Mouse (Mus musculus) forebrain, embryonic 13.5 days (tissue): ENCODE measurements at regions not wholly inside any gene's neighbourhood (a gene's known extent, or its start where the extent isn't known, plus 50 kb on each side); places are given as distances from the start of the nearest gene placed in this dataset.

Experiments
- ATAC-seq: fragments of 200-750 bp; cut with Nextera tagmentation; 2 replicates; pipeline ENCODE4 v1.8.0; 2017
- H3K27ac ChIP-seq: fragments of 300-500 bp; sonication (generic); 2 replicates; pipeline ENCODE4 v1.5.1; 2015; ENCODE audit warnings: inconsistent platforms, mild to moderate bottlenecking, moderate library complexity
- H3K27me3 ChIP-seq: fragments of 300-500 bp; sonication (generic); 2 replicates; pipeline ENCODE4 v1.6.1; 2015; ENCODE audit warnings: mild to moderate bottlenecking, inconsistent platforms
- H3K36me3 ChIP-seq: fragments of 300-500 bp; sonication (generic); 2 replicates; pipeline ENCODE4 v1.6.1; 2015; ENCODE audit warnings: mild to moderate bottlenecking, inconsistent platforms; ENCODE audit not compliant: poor library complexity, severe bottlenecking
- H3K4me1 ChIP-seq: fragments of 300-500 bp; sonication (generic); 2 replicates; pipeline ENCODE4 v1.6.1; 2015; ENCODE audit warnings: inconsistent platforms
- H3K4me2 ChIP-seq: fragments of 300-500 bp; sonication (generic); 2 replicates; pipeline ENCODE4 v1.6.1; 2015; ENCODE audit warnings: inconsistent platforms, mild to moderate bottlenecking, moderate library complexity
- H3K4me3 ChIP-seq: fragments of 300-500 bp; sonication (generic); 2 replicates; pipeline ENCODE4 v1.5.1; 2015; ENCODE audit warnings: mild to moderate bottlenecking, inconsistent platforms
- H3K9ac ChIP-seq: fragments of 300-500 bp; sonication (generic); 2 replicates; pipeline ENCODE4 v1.6.1; 2015; ENCODE audit warnings: mild to moderate bottlenecking, inconsistent platforms
- H3K9me3 ChIP-seq: fragments of 300-500 bp; sonication (generic); replicated peaks from 2 replicates; pipeline ENCODE4 v1.6.1; 2016; ENCODE audit warnings: inconsistent platforms
- WGBS: fragments of 180-500 bp; shearing (Covaris S2); methylation state at CpG from one replicate; pipeline ENCODE4 v1.1.7; 2015; 5-methylcytosine and 5-hydroxymethylcytosine counted together

GRCm38 (mm10) chr5:85403519-85403918, 661.9 kb downstream of the Cenpc1 start:
- H3K4me2 ChIP-seq = no peak overlapping the region
- no peak overlapping the region for H3K27ac ChIP-seq
- no peaks in the 10 kb centered on the region for H3K27me3 ChIP-seq
- H3K36me3 ChIP-seq = no peaks in the 10 kb centered on the region
- H3K4me1 ChIP-seq = no peaks in the 10 kb centered on the region
- no peak overlapping the region for H3K9ac ChIP-seq
- no peak for ATAC-seq
- 87% methylated on average over 3 of the region's 3 CpGs for WGBS
- no peaks in the 10 kb centered on the region for H3K9me3 ChIP-seq
- no peak overlapping the region for H3K4me3 ChIP-seq

GRCm38 (mm10) chr5:85360427-85360826, 705.0 kb downstream of the Cenpc1 start:
- H3K9me3 ChIP-seq = no peaks in the 10 kb centered on the region
- H3K4me3 ChIP-seq = no peak overlapping the region
- no peak overlapping the region for H3K27ac ChIP-seq
- H3K27me3 ChIP-seq = no peaks in the 10 kb centered on the region
- no peak for ATAC-seq
- H3K4me1 ChIP-seq = no peaks in the 10 kb centered on the region
- no peak overlapping the region for H3K9ac ChIP-seq
- H3K36me3 ChIP-seq = no peaks in the 10 kb centered on the region
- H3K4me2 ChIP-seq = no peak overlapping the region

- H3K4me3 ChIP-seq = no peak overlapping the region
- ATAC-seq = peak; percentile 95
Observed at GRCm38 (mm10) chr5:85346762-85347161, 718.6 kb downstream of the Cenpc1 start.

GRCm38 (mm10) chr5:85346066-85346649, 719.2 kb downstream of the Cenpc1 start:
- Histone ChIP-seq H3K4me1 (peaks cover 12% of the 10 kb centered on the region), H3K4me3 (no peak overlapping the region), H3K36me3 (no peaks in the 10 kb centered on the region), H3K27ac (peak overlapping the region; percentile 68), H3K9ac (no peak overlapping the region), H3K27me3 (no peaks in the 10 kb centered on the region), H3K9me3 (no peaks in the 10 kb centered on the region), H3K4me2 (no peak overlapping the region)
- ATAC-seq = peak; percentile 84
- WGBS = 45% methylated on average over 7 of the region's 7 CpGs

More at GRCm38 (mm10) chr5:85346762-85347161, 718.6 kb downstream of the Cenpc1 start:
- Histone ChIP-seq H3K27ac (peak overlapping the region; percentile 68; the same call in 1 of the 2 replicates), H3K36me3 (no peaks in the 10 kb centered on the region), H3K9ac (no peak overlapping the region), H3K27me3 (no peaks in the 10 kb centered on the region), H3K9me3 (no peaks in the 10 kb centered on the region), H3K4me2 (no peak overlapping the region), H3K4me1 (peaks cover 12% of the 10 kb centered on the region)
- WGBS = 33% methylated on average over 3 of the region's 3 CpGs

- Histone ChIP-seq H3K36me3 (no peaks in the 10 kb centered on the region), H3K4me3 (no peak overlapping the region), H3K9ac (no peak overlapping the region), H3K27ac (no peak overlapping the region), H3K9me3 (no peaks in the 10 kb centered on the region), H3K27me3 (no peaks in the 10 kb centered on the region), H3K4me1 (peaks cover 14% of the 10 kb centered on the region), H3K4me2 (no peak overlapping the region)
- 63% methylated on average over 4 of the region's 4 CpGs for WGBS
- ATAC-seq = no peak
Observed at GRCm38 (mm10) chr5:85341383-85341782, 724.0 kb downstream of the Cenpc1 start.

- Histone ChIP-seq H3K4me1 (peaks cover 8% of the 10 kb centered on the region), H3K4me2 (no peak overlapping the region), H3K27me3 (no peaks in the 10 kb centered on the region), H3K27ac (no peak overlapping the region), H3K36me3 (no peaks in the 10 kb centered on the region), H3K9ac (no peak overlapping the region), H3K4me3 (no peak overlapping the region), H3K9me3 (no peaks in the 10 kb centered on the region)
- 40% methylated on average over 8 of the region's 8 CpGs for WGBS
- ATAC-seq = peak; percentile 83
Observed at GRCm38 (mm10) chr5:85337643-85338458, 727.5 kb downstream of the Cenpc1 start.

GRCm38 (mm10) chr5:85336944-85337343, 728.4 kb downstream of the Cenpc1 start:
- peaks cover 8% of the 10 kb centered on the region for H3K4me1 ChIP-seq
- 92% methylated on average over 1 of the region's 1 CpGs for WGBS
- H3K27me3 ChIP-seq = no peaks in the 10 kb centered on the region
- no peak overlapping the region for H3K27ac ChIP-seq
- ATAC-seq = no peak
- no peaks in the 10 kb centered on the region for H3K9me3 ChIP-seq
- no peaks in the 10 kb centered on the region for H3K36me3 ChIP-seq
- H3K9ac ChIP-seq = no peak overlapping the region
- no peak overlapping the region for H3K4me3 ChIP-seq
- no peak overlapping the region for H3K4me2 ChIP-seq
